Mouse (Mus musculus) MEL (cell line): ENCODE measurements at regions not wholly inside any gene's neighbourhood (a gene's known extent, or its start where the extent isn't known, plus 50 kb on each side); places are given as distances from the start of the nearest gene placed in this dataset.

ENCODE experiments used
- DNase-seq: peaks from one replicate; pipeline ENCODE4 v3.0.0; 2011; ENCODE audit warnings: low read depth, low spot score
- H3K27ac ChIP-seq: 2 replicates; pipeline ENCODE4 v1.5.1; 2012; ENCODE audit warnings: low read depth, mild to moderate bottlenecking, control low read depth, low read length, moderate library complexity; ENCODE audit not compliant: control insufficient read depth
- H3K27me3 ChIP-seq, 2 experiments: fragments of 150-350 bp in 1 of 2; sonication (generic) in 1 of 2; 2 replicates each; pipeline ENCODE4 v1.6.1; 2012; ENCODE audit warnings: low read length in 2 of 2, mild to moderate bottlenecking in 2 of 2, improper control_type of control experiment in 1 of 2, moderate library complexity in 1 of 2; ENCODE audit not compliant: insufficient read depth in 2 of 2, control insufficient read depth in 1 of 2
- H3K36me3 ChIP-seq, 2 experiments: 2 replicates each; pipeline ENCODE4 v1.6.1; 2012 to 2014; ENCODE audit warnings: low read length in 2 of 2, improper control_type of control experiment in 1 of 2, inconsistent platforms in 1 of 2, mild to moderate bottlenecking in 1 of 2; ENCODE audit not compliant: insufficient read depth in 2 of 2, control insufficient read depth in 1 of 2
- H3K4me1 ChIP-seq, 2 experiments: fragments of 150-350 bp in 1 of 2; sonication (generic) in 1 of 2; 2 replicates each; pipeline ENCODE4 v1.6.1; 2012; ENCODE audit warnings: low read length in 2 of 2, improper control_type of control experiment in 1 of 2, mild to moderate bottlenecking in 1 of 2; ENCODE audit not compliant: insufficient read depth in 2 of 2, control insufficient read depth in 1 of 2
- H3K4me3 ChIP-seq, 2 experiments: fragments of 150-350 bp in 1 of 2; sonication (generic) in 1 of 2; 2 replicates each; pipeline ENCODE4 v1.5.1; 2012; ENCODE audit warnings: low read depth in 2 of 2, low read length in 2 of 2, mild to moderate bottlenecking in 2 of 2, moderate library complexity in 2 of 2, control low read depth in 1 of 2, improper control_type of control experiment in 1 of 2; ENCODE audit not compliant: control insufficient read depth in 1 of 2, insufficient read depth in 1 of 2
- H3K79me2 ChIP-seq: 2 replicates; pipeline ENCODE4 v1.6.1; 2012; ENCODE audit warnings: mild to moderate bottlenecking, low read length, moderate library complexity; ENCODE audit not compliant: control insufficient read depth, poor library complexity, insufficient read depth
- H3K9ac ChIP-seq: 2 replicates; pipeline ENCODE4 v1.6.1; 2012; ENCODE audit warnings: low read depth, mild to moderate bottlenecking, control low read depth, low read length, moderate library complexity; ENCODE audit not compliant: control insufficient read depth, poor library complexity, severe bottlenecking
- H3K9me3 ChIP-seq: fragments of 150-350 bp; sonication (generic); replicated peaks from 2 replicates; pipeline ENCODE4 v1.6.1; 2012; ENCODE audit warnings: mild to moderate bottlenecking, low read length, improper control_type of control experiment, moderate library complexity; ENCODE audit not compliant: insufficient read depth
- BHLHE40 ChIP-seq: IDR thresholded peaks from 2 replicates; pipeline ENCODE4 v1.6.1; 2012; ENCODE audit warnings: low read depth, mild to moderate bottlenecking, inconsistent platforms, low read length, improper control_type of control experiment, borderline replicate concordance
- CHD2 ChIP-seq: IDR thresholded peaks from 2 replicates; pipeline ENCODE4 v1.6.1; 2011; ENCODE audit warnings: low read length, improper control_type of control experiment
- CTCF ChIP-seq, 3 experiments: IDR thresholded peaks in 2 of 3; conservative IDR thresholded peaks in 1 of 3; 2 replicates each; pipeline ENCODE4 v1.5.1; 2011 to 2012; ENCODE audit warnings: low read length in 3 of 3, low read depth in 2 of 3, mild to moderate bottlenecking in 2 of 3, improper control_type of control experiment in 1 of 3, inconsistent platforms in 1 of 3, mixed read lengths in 1 of 3, moderate library complexity in 1 of 3; ENCODE audit not compliant: control insufficient read depth in 1 of 3, insufficient read depth in 1 of 3, poor library complexity in 1 of 3, severe bottlenecking in 1 of 3
- E2F4 ChIP-seq: IDR thresholded peaks from 2 replicates; pipeline ENCODE4 v1.6.1; 2011; ENCODE audit warnings: low read depth, low read length, improper control_type of control experiment, borderline replicate concordance
- ELF1 ChIP-seq: IDR thresholded peaks from 2 replicates; pipeline ENCODE4 v1.6.1; 2014; ENCODE audit warnings: low read depth, mild to moderate bottlenecking, inconsistent platforms, low read length, improper control_type of control experiment, moderate library complexity
- EP300 ChIP-seq, 2 experiments: IDR thresholded peaks; 2 replicates each; pipeline ENCODE4 v1.6.1; 2011; ENCODE audit warnings: improper control_type of control experiment in 2 of 2, low read length in 2 of 2, low read depth in 1 of 2, mild to moderate bottlenecking in 1 of 2
- GATA1 ChIP-seq: IDR thresholded peaks from 2 replicates; pipeline ENCODE4 v1.6.1; 2011; ENCODE audit warnings: low read depth, low read length, improper control_type of control experiment
- HCFC1 ChIP-seq: IDR thresholded peaks from 2 replicates; pipeline ENCODE4 v1.6.1; 2012; ENCODE audit warnings: low read depth, mild to moderate bottlenecking, inconsistent platforms, low read length, improper control_type of control experiment, moderate library complexity
- KAT2A ChIP-seq: conservative IDR thresholded peaks from 2 replicates; pipeline ENCODE4 v1.6.1; 2012; ENCODE audit warnings: low read depth, low read length, improper control_type of control experiment, inconsistent platforms
- MAFK ChIP-seq: IDR thresholded peaks from 2 replicates; pipeline ENCODE4 v1.6.1; 2011; ENCODE audit warnings: low read depth, mild to moderate bottlenecking, low read length, improper control_type of control experiment, borderline replicate concordance
- MAX ChIP-seq: IDR thresholded peaks from 2 replicates; pipeline ENCODE4 v1.6.1; 2011; ENCODE audit warnings: low read length, improper control_type of control experiment
- MAZ ChIP-seq: IDR thresholded peaks from 2 replicates; pipeline ENCODE4 v1.6.1; 2012; ENCODE audit warnings: low read depth, mild to moderate bottlenecking, inconsistent platforms, low read length, improper control_type of control experiment
- MYB ChIP-seq: IDR thresholded peaks from 2 replicates; pipeline ENCODE4 v1.6.1; 2011; ENCODE audit warnings: mild to moderate bottlenecking, low read depth, low read length, improper control_type of control experiment
- NELFE ChIP-seq: IDR thresholded peaks from 2 replicates; pipeline ENCODE4 v1.6.1; 2011; ENCODE audit warnings: low read depth, low read length, improper control_type of control experiment
- POLR2AphosphoS2 ChIP-seq: IDR thresholded peaks from 2 replicates; pipeline ENCODE4 v1.6.1; 2011; ENCODE audit warnings: low read length, improper control_type of control experiment
- RCOR1 ChIP-seq: IDR thresholded peaks from 2 replicates; pipeline ENCODE4 v1.6.1; 2012; ENCODE audit warnings: low read depth, mild to moderate bottlenecking, inconsistent platforms, low read length, improper control_type of control experiment
- SIN3A ChIP-seq: IDR thresholded peaks from 2 replicates; pipeline ENCODE4 v1.6.1; 2012; ENCODE audit warnings: low read length, improper control_type of control experiment, inconsistent platforms
- TAL1 ChIP-seq: IDR thresholded peaks from 2 replicates; pipeline ENCODE4 v1.6.1; 2012; ENCODE audit warnings: mild to moderate bottlenecking, inconsistent platforms, low read length, moderate library complexity, mixed read lengths
- UBTF ChIP-seq: IDR thresholded peaks from 2 replicates; pipeline ENCODE4 v1.6.1; 2012; ENCODE audit warnings: low read depth, mild to moderate bottlenecking, inconsistent platforms, low read length, improper control_type of control experiment, moderate library complexity, borderline replicate concordance; ENCODE audit not compliant: insufficient read depth
- USF1 ChIP-seq: IDR thresholded peaks from 2 replicates; pipeline ENCODE4 v1.6.1; 2014; ENCODE audit warnings: low read depth, mild to moderate bottlenecking, inconsistent platforms, low read length, improper control_type of control experiment, moderate library complexity
- ZC3H11A ChIP-seq: IDR thresholded peaks from 2 replicates; pipeline ENCODE4 v1.6.1; 2012; ENCODE audit warnings: low read depth, mild to moderate bottlenecking, inconsistent platforms, low read length, improper control_type of control experiment
- ZMIZ1 ChIP-seq: IDR thresholded peaks from 2 replicates; pipeline ENCODE4 v1.6.1; 2012; ENCODE audit warnings: low read depth, mild to moderate bottlenecking, inconsistent platforms, low read length, improper control_type of control experiment, moderate library complexity
- ZNF384 ChIP-seq: IDR thresholded peaks from 2 replicates; pipeline ENCODE4 v1.6.1; 2012; ENCODE audit warnings: low read depth, mild to moderate bottlenecking, inconsistent platforms, low read length, improper control_type of control experiment

DNA sequence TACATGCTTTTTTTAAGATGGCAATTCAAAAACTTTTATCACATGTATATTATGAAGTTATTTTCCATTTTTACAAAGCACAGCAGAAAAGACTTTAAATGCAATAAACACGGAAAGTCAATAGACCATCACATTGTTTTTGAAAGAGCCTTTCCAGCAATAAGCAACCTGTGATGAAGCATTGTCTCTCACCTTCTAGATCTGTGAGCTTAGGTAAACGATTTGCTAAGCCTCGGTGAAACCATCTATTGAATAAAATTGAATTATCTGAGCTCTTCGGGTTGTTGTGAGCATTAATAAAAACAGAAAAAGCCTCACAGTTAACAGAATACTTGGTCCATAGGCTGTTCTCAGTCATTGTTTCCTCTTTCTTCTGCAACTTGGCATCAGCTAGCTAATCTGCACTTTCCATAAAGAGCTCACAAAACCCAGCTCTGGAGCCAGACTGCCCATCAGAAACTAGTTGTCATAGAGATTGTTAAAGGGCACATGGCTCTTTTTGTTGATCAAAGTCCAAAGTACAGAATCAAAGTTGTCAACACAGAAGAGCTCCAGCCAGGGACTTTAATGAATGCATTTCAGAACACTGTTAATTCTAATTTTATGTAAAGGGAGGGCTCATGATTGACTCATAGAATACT lies 261.5 kb downstream of the Atp6ap1l start:
- Histone ChIP-seq H3K9me3 (no peaks in the 10 kb centered on the region), H3K27me3 (no peaks in the 10 kb centered on the region), H3K4me3 (no peak overlapping the region), H3K4me1 (no peaks in the 10 kb centered on the region), H3K79me2 (no peaks in the 10 kb centered on the region), H3K9ac (no peak overlapping the region), H3K27ac (no peak overlapping the region)
- no peak for DNase-seq
- TF ChIP-seq E2F4 (no peak), CHD2 (no peak), MAX (no peak), EP300 (IDR thresholded peaks at IDR 0.05; ENCODE audit: low read depth in 1 of 2, low read length in 2 of 2) (no peak), BHLHE40 (no peak), UBTF (no peak), POLR2AphosphoS2 (no peak), MAFK (no peak), ZC3H11A (no peak), TAL1 (no peak), GATA1 (no peak), MAZ (no peak), ZMIZ1 (no peak), CTCF (IDR thresholded peaks at IDR 0.05 in 2 of 3, conservative IDR thresholded peaks at IDR 0.05 in 1 of 3; ENCODE audit: control insufficient read depth in 1 of 3, insufficient read depth in 1 of 3, low read depth in 2 of 3, low read length in 3 of 3, poor library complexity in 1 of 3, severe bottlenecking in 1 of 3) (no peak)
- TF ChIP-seq, all 39 proteins: peak for 0
- no peaks in the 10 kb centered on the region for H3K36me3 ChIP-seq

DNA sequence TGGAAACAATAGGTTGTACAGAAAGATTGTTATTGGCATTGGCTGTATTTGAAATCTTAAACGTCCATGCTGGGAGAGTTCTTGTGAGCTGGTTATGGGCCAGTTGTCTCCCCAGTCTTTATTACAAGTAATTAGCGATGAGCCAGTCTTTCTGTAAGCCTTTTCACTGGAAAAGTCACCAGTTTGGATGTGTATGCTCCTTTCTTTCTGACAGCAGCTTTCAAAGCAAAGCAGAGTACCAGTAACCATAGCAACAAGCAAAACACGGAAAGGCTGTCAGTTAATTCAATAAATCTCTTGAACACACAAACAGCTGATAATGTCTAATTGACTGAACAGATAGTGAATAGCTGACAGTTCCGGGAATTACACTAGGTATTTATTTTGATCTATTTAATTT lies 262.0 kb downstream of the Atp6ap1l start:
- no peaks in the 10 kb centered on the region for H3K27me3 ChIP-seq
- no peaks in the 10 kb centered on the region for H3K9me3 ChIP-seq
- no peaks in the 10 kb centered on the region for H3K36me3 ChIP-seq
- H3K4me3 ChIP-seq, result no peak overlapping the region
- H3K79me2 ChIP-seq, result no peaks in the 10 kb centered on the region
- TF ChIP-seq USF1 (no peak), POLR2AphosphoS2 (no peak), KAT2A (no peak), CHD2 (no peak), NELFE (no peak), E2F4 (no peak), GATA1 (no peak), HCFC1 (no peak), RCOR1 (no peak), ZNF384 (no peak), SIN3A (no peak), ELF1 (no peak), MYB (no peak)
- no peak for DNase-seq
- H3K4me1 ChIP-seq, result no peaks in the 10 kb centered on the region
- no peak overlapping the region for H3K27ac ChIP-seq
- no peak overlapping the region for H3K9ac ChIP-seq
